Mouse (Mus musculus): Measurements from ENCODE around the gene Olfr878.

- TF ChIP-seq POLR2A (IDR thresholded peaks at IDR 0.05; ENCODE audit: borderline replicate concordance, extremely low read depth, low read depth, low read length) (no peak), CTCF (IDR thresholded peaks at IDR 0.05; ENCODE audit: insufficient read depth, low read length) (no peak)
Measured at GRCm38 (mm10) chr9:37941167-37941566, 23.5 kb downstream of the Olfr878 start.

All from lung, adult 2 months (tissue).